In genomic region chr14:120803739-120804138, GRCm38 (mm10) we compare ENCODE assay signal across 7 mouse cellular contexts.
DNase-seq lines count a peak whose midpoint lies in the region; ATAC-seq and TF ChIP-seq lines count a peak whose summit lies in the region.

No protein-coding gene starts in this region.

- intact Hi-C loops in left cerebral cortex, postnatal 36 days (cut with DNase I), result loop anchor here (2.0 kb wide), 1 partner anchor 127 kb away; no protein-coding TSS in a partner anchor

- H3K4me2 ChIP-seq in lung, embryonic 14.5 days, result peak overlapping the region; percentile 21

- ATAC-seq in lung, embryonic 14.5 days (ENCODE audit: insufficient read depth), result no peak

- no peak for TF ChIP-seq POLR2A in lung, adult 2 months (IDR thresholded peaks at IDR 0.05; ENCODE audit: borderline replicate concordance, extremely low read depth, low read depth, low read length)

- no peak overlapping the region for H3K9ac ChIP-seq in lung, embryonic 14.5 days

- 28% methylated on average over 12 of the region's 12 CpGs for WGBS in lung, embryonic 14.5 days
- WGBS in lung, adult 2 months, result 33% methylated on average over 12 of the region's 12 CpGs
- WGBS in limb, embryonic 10.5 days, result 11% methylated on average over 12 of the region's 12 CpGs

- H3K36me3 ChIP-seq in lung, embryonic 14.5 days (ENCODE audit: insufficient read depth), result no peaks in the 10 kb centered on the region
- no peaks in the 10 kb centered on the region for H3K36me3 ChIP-seq in limb, embryonic 10.5 days

- peaks cover 9% of the 10 kb centered on the region for H3K4me1 ChIP-seq in lung, embryonic 14.5 days (ENCODE audit: insufficient read depth)
- no peaks in the 10 kb centered on the region for H3K4me1 ChIP-seq in lung, adult 2 months (ENCODE audit: control insufficient read depth, insufficient read depth, low read length)
- peaks cover 31% of the 10 kb centered on the region for H3K4me1 ChIP-seq in limb, embryonic 10.5 days

- DNase-seq in lung, embryonic 14.5 days, result no peak
- DNase-seq in lung, adult 2 months, result no peak
- peak; percentile 73 for DNase-seq in embryo, embryonic 9.5 days (ENCODE audit: extremely low spot score)
- DNase-seq in limb, embryonic 10.5 days (ENCODE audit: low spot score), result no peak
- DNase-seq in retina, postnatal 1 day, result peak; percentile 96
- DNase-seq in left cerebral cortex, postnatal 36 days (ENCODE audit: low spot score in 2 of 2), result no peak
- DNase-seq in thymus, adult 18-20 months, result no peak

- H3K9me3 ChIP-seq in lung, embryonic 14.5 days (ENCODE audit: low read depth, low read length), result no peaks in the 10 kb centered on the region
- H3K9me3 ChIP-seq in limb, embryonic 10.5 days (replicated peaks), result no peaks in the 10 kb centered on the region

- no peak overlapping the region for H3K4me3 ChIP-seq in lung, embryonic 14.5 days (ENCODE audit: low read depth, low read length)
- no peak overlapping the region for H3K4me3 ChIP-seq in lung, adult 2 months (replicated peaks; ENCODE audit: extremely low read depth, low read depth, low read length)
- H3K4me3 ChIP-seq in limb, embryonic 10.5 days, result peak overlapping the region; percentile 18; the same call in 1 of the 2 replicates

- TF ChIP-seq CTCF in lung, embryonic 14.5 days (IDR thresholded peaks at IDR 0.05; ENCODE audit: low read depth), result no peak
- TF ChIP-seq CTCF in lung, adult 2 months (IDR thresholded peaks at IDR 0.05; ENCODE audit: insufficient read depth, low read length), result no peak

- peak overlapping the region; percentile 87 for H3K27ac ChIP-seq in lung, embryonic 14.5 days (ENCODE audit: low read depth)
- H3K27ac ChIP-seq in limb, embryonic 10.5 days, result peak overlapping the region; percentile 53; the same call in 1 of the 2 replicates

- H3K27me3 ChIP-seq in lung, embryonic 14.5 days (ENCODE audit: insufficient read depth, low read length), result no peaks in the 10 kb centered on the region
- H3K27me3 ChIP-seq in limb, embryonic 10.5 days (ENCODE audit: low read depth, poor library complexity, severe bottlenecking), result peaks cover 7% of the 10 kb centered on the region; the same call in 1 of the 2 replicates

Comparison
In these comparisons a context has a peak if more than half of its experiments do, and no peak if none do; other contexts are left out.
1. DNase-seq: peak in embryo, embryonic 9.5 days (single experiment) and retina, postnatal 1 day (single experiment); none in lung, embryonic 14.5 days (single experiment), lung, adult 2 months (single experiment), limb, embryonic 10.5 days (single experiment), left cerebral cortex, postnatal 36 days (0 of 2) and thymus, adult 18-20 months (0 of 2).